Mouse (Mus musculus) forebrain, embryonic 12.5 days (tissue): ENCODE results near the gene Mfsd1. TPM values are rescaled to one million over a fixed set of nuclear protein-coding genes. Genes with fewer than 3 reads are reported as not detected.

Source experiments
- ATAC-seq: fragments of 200-750 bp; cut with Nextera tagmentation; 2 replicates; pipeline ENCODE4 v1.8.0; 2017; ENCODE audit warnings: moderate TSS enrichment; ENCODE audit not compliant: low FRiP score
- H3K27ac ChIP-seq: fragments of 300-500 bp; sonication (generic); 2 replicates; pipeline ENCODE4 v1.5.1; 2016; ENCODE audit warnings: mild to moderate bottlenecking
- H3K27me3 ChIP-seq: fragments of 300-500 bp; sonication (generic); 2 replicates; pipeline ENCODE4 v1.6.1; 2016; ENCODE audit warnings: mild to moderate bottlenecking
- H3K36me3 ChIP-seq: fragments of 300-500 bp; sonication (generic); replicated peaks from 2 replicates; pipeline ENCODE4 v1.6.1; 2016; ENCODE audit warnings: mild to moderate bottlenecking
- H3K4me1 ChIP-seq: fragments of 300-500 bp; sonication (generic); 2 replicates; pipeline ENCODE4 v1.6.1; 2016
- H3K4me2 ChIP-seq: fragments of 300-500 bp; sonication (generic); 2 replicates; pipeline ENCODE4 v1.6.1; 2016; ENCODE audit warnings: mild to moderate bottlenecking, moderate library complexity
- H3K4me3 ChIP-seq: fragments of 300-500 bp; sonication (generic); replicated peaks from 2 replicates; pipeline ENCODE4 v1.5.1; 2016; ENCODE audit warnings: mild to moderate bottlenecking
- H3K9ac ChIP-seq: fragments of 300-500 bp; sonication (generic); 2 replicates; pipeline ENCODE4 v1.6.1; 2016; ENCODE audit warnings: mild to moderate bottlenecking
- H3K9me3 ChIP-seq: fragments of 300-500 bp; sonication (generic); 2 replicates; pipeline ENCODE4 v1.6.1; 2016
- WGBS: fragments of 180-500 bp; shearing (Covaris S2); methylation state at CpG from one replicate; pipeline ENCODE4 v1.1.7; 2016; 5-methylcytosine and 5-hydroxymethylcytosine counted together
- polyA plus RNA-seq: library from polyadenylated mRNA; unstranded; fragments of >200 nt; fragmentation: Nextera tagmentation; extraction: Ambion mirVana; gene quantifications from 2 replicates; pipeline ENCODE4 v1.2.1, GENCODE M21; 2016

Gene Mfsd1
- polyA plus RNA-seq = 48.7 and 49.8 TPM in 2 replicates

DNA sequence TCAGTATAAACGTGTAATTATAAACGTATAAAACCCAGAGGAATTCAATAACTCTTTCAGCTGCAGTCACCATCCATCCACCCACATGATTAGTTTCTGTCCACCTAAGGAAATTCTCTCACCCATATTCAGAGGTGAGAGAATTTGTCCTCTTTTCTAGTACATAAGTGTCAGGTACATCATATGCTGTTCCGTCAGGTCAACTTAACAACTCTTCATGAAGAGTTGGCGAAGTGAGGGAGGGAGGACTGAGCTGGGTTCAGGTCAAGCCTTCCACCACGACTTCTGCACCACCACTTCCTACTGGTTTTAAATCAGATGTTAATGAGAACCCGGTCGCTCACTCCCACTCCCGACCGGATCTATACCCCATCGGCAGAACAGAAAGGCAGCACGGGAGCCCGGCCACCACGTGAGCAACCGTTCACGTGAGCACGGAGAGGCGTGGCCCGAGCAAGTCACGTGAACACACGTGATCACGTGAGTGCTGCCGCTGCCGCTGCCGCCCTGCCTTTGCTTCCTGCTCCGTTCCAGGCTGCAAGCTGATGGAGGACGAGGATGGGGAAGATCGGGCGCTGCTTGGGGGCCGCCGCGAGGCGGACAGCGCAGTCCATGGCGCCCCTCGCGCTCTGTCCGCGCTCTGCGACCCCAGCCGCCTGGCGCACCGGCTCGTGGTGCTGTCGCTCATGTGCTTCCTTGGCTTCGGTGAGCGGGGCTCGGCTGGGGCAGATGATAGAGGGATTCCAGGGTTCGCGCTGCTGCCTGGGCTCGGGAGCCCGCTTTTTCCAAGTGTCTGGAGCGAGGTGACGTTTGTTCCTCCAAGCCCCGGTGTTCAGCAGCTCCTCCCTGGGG lies at the start of gene Mfsd1:
Gene Mfsd1 (plus strand): TSS at position 469 of the 852 bp plus-strand sequence.
- Histone ChIP-seq H3K27me3 (peaks cover 8% of the 10 kb centered on the region), H3K4me2 (peak within 1 kb of the TSS; percentile 88), H3K9ac (peak within 1 kb of the TSS; percentile 88), H3K9me3 (no peaks in the 10 kb centered on the region; the same call in 1 of the 2 replicates), H3K27ac (peak within 1 kb of the TSS; percentile 65; the same call in 1 of the 2 replicates), H3K4me1 (peaks cover 9% of the 10 kb centered on the region; the same call in 1 of the 2 replicates), H3K36me3 (peaks cover 4% of the 10 kb centered on the region; the same call in 1 of the 2 replicates), H3K4me3 (peak within 1 kb of the TSS; percentile 83)
- ATAC-seq = peak; percentile 95
- 4% methylated on average over 54 of the region's 54 CpGs for WGBS

DNA sequence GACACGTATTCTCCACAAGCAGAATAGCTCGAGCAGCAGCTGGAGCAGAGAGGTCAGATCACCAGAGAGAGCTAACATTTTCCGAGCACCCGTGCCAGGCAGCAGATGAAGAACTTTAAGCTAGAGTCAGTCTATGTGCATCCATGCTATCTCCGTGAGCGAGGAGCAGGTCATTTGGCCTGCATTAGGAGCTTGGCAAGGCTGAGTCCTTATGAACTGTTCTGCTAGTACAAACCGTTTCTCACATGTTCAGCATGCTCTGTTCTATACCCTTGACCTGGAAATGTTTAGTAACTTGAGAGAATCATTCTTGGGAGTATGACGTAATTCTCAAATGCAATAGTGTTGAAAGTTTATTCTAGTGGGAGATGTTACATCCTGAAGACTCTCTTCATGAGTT lies 38.9 kb upstream of the Mfsd1 start:
- H3K9me3 ChIP-seq = no peaks in the 10 kb centered on the region
- H3K4me2 ChIP-seq = no peak overlapping the region
- H3K36me3 ChIP-seq = no peaks in the 10 kb centered on the region
- no peak overlapping the region for H3K4me3 ChIP-seq
- no peaks in the 10 kb centered on the region for H3K27me3 ChIP-seq
- no peaks in the 10 kb centered on the region for H3K4me1 ChIP-seq
- no peak overlapping the region for H3K9ac ChIP-seq
- WGBS = 83% methylated on average over 8 of the region's 8 CpGs
- ATAC-seq = no peak
- H3K27ac ChIP-seq = no peak overlapping the region

DNA sequence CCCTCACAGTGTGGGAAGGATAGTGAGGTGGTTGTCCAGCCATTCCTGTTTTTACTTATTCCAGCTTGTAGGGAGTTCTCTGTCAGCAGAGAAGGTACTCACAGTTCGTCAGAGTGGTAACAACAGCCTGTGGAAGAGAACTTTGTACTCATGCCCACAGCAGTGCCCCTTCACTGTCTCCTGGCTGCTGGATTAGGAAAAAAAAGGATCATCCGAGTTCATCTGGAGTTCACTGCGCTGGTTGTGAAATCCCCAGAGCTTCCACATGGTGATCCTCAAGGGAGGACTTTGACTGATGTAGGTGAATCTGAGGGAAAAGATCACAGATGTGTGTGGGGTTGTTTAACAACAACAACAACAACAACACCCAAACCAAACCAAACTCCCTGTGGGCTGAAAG lies 31.3 kb upstream of the Mfsd1 start:
- WGBS = 74% methylated on average over 3 of the region's 3 CpGs
- H3K4me1 ChIP-seq = no peaks in the 10 kb centered on the region

DNA sequence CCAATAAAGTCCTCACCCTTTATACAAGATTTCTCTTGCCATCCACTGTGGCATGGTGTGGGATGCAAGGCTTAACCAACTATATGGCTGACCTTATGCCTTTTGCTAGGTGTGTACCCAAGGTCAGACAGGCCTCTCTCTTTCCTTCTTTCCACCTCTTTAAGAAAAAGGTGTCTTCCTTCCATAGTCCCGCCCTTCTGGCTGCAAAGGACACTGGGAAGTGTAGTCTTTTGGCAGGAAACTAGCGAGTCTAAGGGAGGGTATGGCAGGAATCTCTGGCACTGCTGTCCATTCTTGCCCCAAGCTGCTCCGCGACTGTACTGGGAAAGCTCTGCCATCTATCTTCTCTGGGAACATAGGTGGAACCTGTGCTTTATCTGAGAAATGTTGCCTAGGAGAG lies 29.3 kb upstream of the Mfsd1 start:
- H3K4me3 ChIP-seq = no peak overlapping the region
- ATAC-seq = no peak
- H3K27me3 ChIP-seq = no peaks in the 10 kb centered on the region
- no peaks in the 10 kb centered on the region for H3K9me3 ChIP-seq
- no peaks in the 10 kb centered on the region for H3K36me3 ChIP-seq
- H3K27ac ChIP-seq = no peak overlapping the region
- no peaks in the 10 kb centered on the region; the same call in 1 of the 2 replicates for H3K4me1 ChIP-seq
- no peak overlapping the region for H3K9ac ChIP-seq
- 42% methylated on average over 4 of the region's 4 CpGs for WGBS
- no peak overlapping the region for H3K4me2 ChIP-seq

More for the DNA sequence above, 31.3 kb upstream of the Mfsd1 start:
- no peaks in the 10 kb centered on the region for H3K36me3 ChIP-seq
- H3K9me3 ChIP-seq = no peaks in the 10 kb centered on the region
- ATAC-seq = no peak
- H3K4me2 ChIP-seq = no peak overlapping the region
- H3K9ac ChIP-seq = no peak overlapping the region
- H3K27ac ChIP-seq = no peak overlapping the region
- H3K4me3 ChIP-seq = no peak overlapping the region
- no peaks in the 10 kb centered on the region for H3K27me3 ChIP-seq

DNA sequence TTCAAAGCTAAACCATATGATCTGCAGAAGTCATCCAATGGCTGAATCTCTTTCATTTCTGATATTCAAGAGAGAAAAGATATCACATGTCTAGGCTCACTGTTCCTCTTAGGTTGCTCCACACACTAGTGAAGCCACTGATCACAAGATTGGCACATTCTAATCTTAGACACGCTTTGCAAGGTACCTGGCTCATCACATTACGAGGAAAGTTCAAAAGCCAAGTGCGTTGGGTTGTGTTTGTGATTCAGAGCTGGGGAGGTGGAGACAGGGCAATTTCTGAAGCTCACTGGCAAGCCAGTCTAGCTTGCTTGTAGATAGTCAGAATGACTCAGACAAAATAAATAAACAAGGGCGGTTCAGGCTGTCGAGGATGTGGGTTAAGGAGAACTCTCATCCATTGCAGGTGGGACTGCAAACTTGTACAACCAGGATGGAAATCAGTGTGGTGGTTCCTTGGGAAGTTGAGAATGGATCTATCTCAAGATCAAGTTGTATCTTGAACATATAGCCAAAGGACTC lies 28.6 kb upstream of the Mfsd1 start:
- Histone ChIP-seq H3K9ac (no peak overlapping the region), H3K4me2 (no peak overlapping the region), H3K27me3 (no peaks in the 10 kb centered on the region), H3K36me3 (no peaks in the 10 kb centered on the region), H3K4me3 (no peak overlapping the region), H3K9me3 (no peaks in the 10 kb centered on the region), H3K27ac (no peak overlapping the region), H3K4me1 (no peaks in the 10 kb centered on the region; the same call in 1 of the 2 replicates)
- ATAC-seq = no peak
- WGBS = 85% methylated on average over 5 of the region's 5 CpGs

DNA sequence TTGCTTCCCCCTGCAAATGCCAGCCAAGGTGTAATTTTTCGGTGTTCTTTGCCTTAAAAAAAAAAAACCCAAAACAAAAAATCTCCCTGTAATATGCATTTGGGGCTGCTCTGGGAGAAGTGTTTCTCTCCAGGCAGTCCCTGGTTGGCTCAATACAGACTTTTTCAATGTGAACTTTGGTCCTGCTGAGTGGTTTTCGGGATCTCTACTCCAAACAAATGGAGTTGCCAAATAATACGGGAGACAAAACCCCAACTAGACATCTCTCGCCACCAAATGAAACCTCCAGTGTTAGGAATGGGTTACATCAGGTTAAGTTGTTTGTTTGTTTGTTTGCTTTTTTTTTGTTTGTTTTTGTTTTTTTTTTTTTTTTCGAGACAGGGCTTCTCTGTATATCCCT lies 27.3 kb upstream of the Mfsd1 start:
- Histone ChIP-seq H3K9ac (no peak overlapping the region), H3K27me3 (no peaks in the 10 kb centered on the region), H3K9me3 (no peaks in the 10 kb centered on the region), H3K36me3 (no peaks in the 10 kb centered on the region), H3K27ac (no peak overlapping the region), H3K4me3 (no peak overlapping the region), H3K4me1 (no peaks in the 10 kb centered on the region; the same call in 1 of the 2 replicates), H3K4me2 (no peak overlapping the region)
- no peak for ATAC-seq
- WGBS = 84% methylated on average over 5 of the region's 5 CpGs

DNA sequence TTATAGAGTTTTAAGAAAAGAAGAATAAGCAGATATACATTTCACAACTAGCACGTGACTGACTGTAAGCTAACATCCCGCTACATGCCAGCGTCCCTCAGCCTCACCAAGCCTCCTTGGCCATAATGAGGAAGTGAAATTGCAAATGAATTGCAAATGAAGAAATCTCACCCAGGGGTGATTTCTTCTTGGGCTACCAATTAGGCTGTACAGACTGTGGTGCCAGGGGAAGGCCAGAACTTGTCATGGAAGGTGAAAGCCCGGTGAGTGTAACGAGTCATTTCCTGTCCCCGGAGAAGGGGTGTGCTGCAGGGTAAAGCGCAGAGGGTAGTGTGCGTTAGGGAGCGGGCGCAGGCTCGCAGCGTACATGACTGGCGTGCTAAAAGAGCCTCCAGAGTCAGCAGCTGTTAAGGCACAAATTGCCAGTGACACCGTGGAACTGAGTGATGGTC lies 25.3 kb upstream of the Mfsd1 start:
- Histone ChIP-seq H3K9ac (no peak overlapping the region), H3K27ac (0 out of 2 replicates have a peak overlapping the region, but pooled peaks have one; percentile 53), H3K9me3 (no peaks in the 10 kb centered on the region), H3K4me3 (0 out of 2 replicates have a peak overlapping the region, but pooled peaks have one; percentile 4), H3K27me3 (no peaks in the 10 kb centered on the region), H3K4me2 (peak overlapping the region; percentile 22), H3K4me1 (no peaks in the 10 kb centered on the region; the same call in 1 of the 2 replicates), H3K36me3 (no peaks in the 10 kb centered on the region)
- peak; percentile 85 for ATAC-seq
- 58% methylated on average over 14 of the region's 14 CpGs for WGBS

DNA sequence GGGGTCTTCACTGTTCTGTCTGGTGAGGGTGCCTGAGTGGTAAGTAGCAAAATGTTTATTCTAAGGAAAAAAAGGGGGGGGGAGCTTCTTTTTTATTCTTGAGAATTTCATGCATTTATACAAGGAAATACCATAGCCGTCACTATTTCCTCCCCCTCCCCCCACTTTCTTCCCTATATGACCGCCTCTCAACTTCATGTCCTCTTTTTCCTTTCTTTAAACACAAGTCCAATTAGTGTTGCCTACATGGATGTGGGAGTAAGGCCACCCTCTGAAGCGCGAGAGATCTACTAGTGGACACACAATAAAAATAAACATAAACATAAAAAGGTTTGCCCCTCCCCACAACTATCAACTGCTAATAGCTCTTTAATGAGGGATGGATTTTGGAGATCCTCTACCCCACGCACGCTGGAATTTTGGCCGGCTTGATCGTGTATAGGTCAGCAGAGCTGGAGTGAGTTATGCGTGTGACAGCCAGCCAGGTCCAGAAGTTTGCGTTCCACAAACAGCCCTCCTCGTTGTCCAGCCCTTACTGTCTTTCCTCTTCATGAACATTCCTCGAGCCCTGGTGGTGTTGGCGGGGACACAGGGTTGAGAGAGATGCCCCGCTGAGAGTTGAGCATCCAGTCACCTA lies 24.7 kb upstream of the Mfsd1 start:
- 0 out of 2 replicates have a peak overlapping the region, but pooled peaks have one; percentile 53 for H3K27ac ChIP-seq

DNA sequence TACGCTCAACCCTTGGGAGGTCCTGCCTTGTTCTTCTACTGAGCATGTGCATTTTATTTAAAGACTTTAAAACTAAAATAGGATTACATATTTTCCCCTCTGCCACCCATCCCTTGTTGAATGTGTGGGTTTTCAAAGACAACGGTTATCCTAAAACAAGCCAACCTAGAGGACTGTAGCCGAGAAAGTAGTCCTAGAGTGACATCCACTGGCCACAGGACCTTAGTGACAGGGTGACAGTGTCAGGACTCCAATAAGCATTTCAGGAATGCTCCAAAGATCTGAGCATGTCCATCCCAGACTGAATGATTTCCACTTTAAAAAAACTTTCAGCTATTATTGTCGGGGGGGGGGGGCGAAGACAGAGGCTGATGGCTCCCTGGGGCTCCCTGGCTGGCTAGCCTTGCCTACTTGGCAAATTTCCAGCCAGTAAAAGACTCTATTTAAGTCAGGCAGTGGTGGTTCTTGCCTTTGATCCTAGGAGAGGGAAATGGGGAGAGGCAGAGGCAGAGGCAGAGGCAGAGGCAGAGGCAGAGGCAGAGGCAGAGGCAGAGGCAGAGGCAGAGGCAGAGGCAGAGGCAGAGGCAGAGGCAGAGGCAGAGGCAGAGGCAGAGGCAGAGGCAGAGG lies 17.7 kb upstream of the Mfsd1 start:
- WGBS = 64% methylated on average over 5 of the region's 5 CpGs
- ATAC-seq = no peak
- no peaks in the 10 kb centered on the region for H3K27me3 ChIP-seq
- H3K27ac ChIP-seq = no peak overlapping the region
- H3K4me1 ChIP-seq = no peaks in the 10 kb centered on the region
- no peaks in the 10 kb centered on the region for H3K36me3 ChIP-seq
- no peak overlapping the region for H3K4me2 ChIP-seq
- H3K9me3 ChIP-seq = no peaks in the 10 kb centered on the region
- no peak overlapping the region for H3K9ac ChIP-seq
- H3K4me3 ChIP-seq = no peak overlapping the region

More for the DNA sequence above, 24.7 kb upstream of the Mfsd1 start:
- H3K4me1 ChIP-seq = no peaks in the 10 kb centered on the region; the same call in 1 of the 2 replicates
- ATAC-seq = peak; percentile 24; the same call in 1 of the 2 replicates
- no peak overlapping the region for H3K9ac ChIP-seq
- H3K36me3 ChIP-seq = no peaks in the 10 kb centered on the region
- H3K9me3 ChIP-seq = no peaks in the 10 kb centered on the region
- H3K27me3 ChIP-seq = no peaks in the 10 kb centered on the region
- H3K4me3 ChIP-seq = no peak overlapping the region
- H3K4me2 ChIP-seq = peak overlapping the region; percentile 22
- WGBS = 84% methylated on average over 14 of the region's 14 CpGs

DNA sequence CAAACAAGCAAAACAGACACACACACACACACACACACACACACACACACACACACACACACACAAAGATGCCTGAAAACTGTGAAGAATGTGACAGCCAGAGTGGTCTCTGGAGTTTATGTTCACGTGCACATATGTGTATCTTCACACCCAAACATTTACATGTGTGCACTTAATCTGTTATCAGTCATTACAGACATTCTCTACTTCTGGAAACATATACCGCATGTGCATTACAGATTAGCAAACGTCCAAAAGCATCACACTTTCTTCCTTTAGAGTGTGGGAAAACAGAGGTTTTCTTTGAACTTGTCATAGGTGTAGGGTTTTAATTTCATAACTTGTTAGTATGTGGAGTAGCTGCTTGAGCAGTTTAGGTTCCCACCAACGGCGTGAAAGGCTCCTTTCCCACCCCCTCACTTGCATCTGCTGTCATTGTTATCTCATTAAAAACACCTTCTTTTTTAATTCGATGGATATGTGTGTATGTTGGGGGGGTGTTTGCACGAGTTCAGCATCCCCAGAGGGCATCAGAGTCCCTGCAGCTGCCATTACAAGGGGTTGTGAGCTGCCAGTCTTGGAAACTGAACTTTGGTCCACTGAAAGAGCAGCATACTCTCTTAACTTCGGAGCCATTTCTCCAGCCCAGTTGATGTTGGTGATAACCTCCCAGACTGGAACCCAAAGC lies 16.9 kb upstream of the Mfsd1 start:
- Histone ChIP-seq H3K36me3 (no peaks in the 10 kb centered on the region), H3K4me1 (no peaks in the 10 kb centered on the region), H3K4me2 (no peak overlapping the region), H3K9ac (no peak overlapping the region), H3K27ac (no peak overlapping the region), H3K4me3 (no peak overlapping the region), H3K9me3 (no peaks in the 10 kb centered on the region), H3K27me3 (peaks cover 4% of the 10 kb centered on the region; the same call in 1 of the 2 replicates)
- WGBS = 73% methylated on average over 8 of the region's 8 CpGs
- ATAC-seq = no peak

DNA sequence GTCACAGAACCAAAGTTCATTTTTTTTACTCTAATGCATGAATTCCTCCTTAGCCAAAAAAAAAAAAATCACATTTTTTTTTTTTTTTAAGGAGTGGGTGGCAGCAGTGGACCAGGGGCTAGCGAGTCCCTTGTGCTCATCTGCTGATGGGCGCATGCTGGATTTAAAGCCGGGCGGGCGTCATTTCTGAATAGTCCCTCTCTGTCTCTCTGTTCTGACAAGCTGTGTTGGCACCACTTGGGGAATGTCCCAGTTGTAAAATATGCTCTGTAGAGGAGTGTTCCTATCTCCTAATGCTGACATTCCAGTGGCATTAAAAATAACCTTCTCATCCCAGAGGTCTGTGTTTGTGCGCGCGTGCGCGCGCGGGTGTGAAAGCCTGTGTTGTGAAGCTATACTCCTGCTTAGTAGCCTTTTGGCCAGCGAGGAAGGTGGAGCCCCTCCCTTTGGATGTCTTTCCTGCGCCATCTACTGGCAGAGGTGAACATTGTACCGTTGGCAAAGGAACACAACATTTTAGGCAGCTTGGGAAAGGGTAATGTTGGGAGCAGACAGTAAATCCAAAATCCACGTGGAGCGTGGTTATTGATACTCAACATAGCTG lies 14.4 kb upstream of the Mfsd1 start:
- WGBS = 28% methylated on average over 17 of the region's 17 CpGs
- no peak overlapping the region for H3K9ac ChIP-seq
- H3K4me3 ChIP-seq = no peak overlapping the region

More for the DNA sequence above, 14.4 kb upstream of the Mfsd1 start:
- H3K27me3 ChIP-seq = peaks cover 11% of the 10 kb centered on the region; the same call in 1 of the 2 replicates
- H3K36me3 ChIP-seq = no peaks in the 10 kb centered on the region
- no peak overlapping the region for H3K27ac ChIP-seq
- H3K4me1 ChIP-seq = peaks cover 8% of the 10 kb centered on the region
- peak overlapping the region; percentile 38; the same call in 1 of the 2 replicates for H3K4me2 ChIP-seq
- ATAC-seq = peak; percentile 46
- no peaks in the 10 kb centered on the region for H3K9me3 ChIP-seq
